In the genomic region with DNA sequence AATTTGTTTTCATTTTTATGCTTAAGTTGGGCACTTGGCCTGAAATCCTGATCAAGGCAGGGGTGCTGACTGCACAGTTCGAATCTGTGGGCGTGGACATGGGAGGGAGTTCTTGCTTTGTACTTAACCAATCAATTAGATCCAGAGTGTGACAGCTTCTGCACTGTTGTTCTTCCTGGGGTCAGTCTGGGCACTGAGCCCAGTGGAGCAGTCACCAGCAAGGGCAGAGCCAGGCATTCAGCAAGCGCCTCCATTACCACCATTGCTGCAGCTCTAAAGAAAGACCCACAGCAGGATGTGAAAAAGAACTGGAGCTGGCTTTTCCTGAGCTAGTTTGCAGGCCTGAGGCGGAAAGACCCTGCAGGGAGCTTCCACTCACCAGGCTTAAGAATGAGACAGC, we compare ENCODE assay signal across 8 mouse cellular contexts. TPM values are rescaled to one million over a fixed set of nuclear protein-coding genes. Genes with fewer than 3 reads are reported as not detected.
DNase-seq lines count a peak whose midpoint lies in the region; ATAC-seq lines count a peak whose summit lies in the region.
"Had no signal": no experiment of that assay in that cellular context is flagged by ENCODE, and none has a peak within 500 bp of the region (broad histone marks: within the 10 kb centered on the region; RNA-seq: fewer than 3 reads in every experiment).

No protein-coding gene starts in this region.

- 7% methylated on average over 4 of the region's 4 CpGs for WGBS in forebrain, embryonic 14.5 days
- 30% methylated on average over 4 of the region's 4 CpGs for WGBS in kidney, embryonic 15.5 days
- 28% methylated on average over 4 of the region's 4 CpGs for WGBS in stomach, embryonic 16.5 days

- ATAC-seq in forebrain, embryonic 14.5 days = peak; percentile 87
- ATAC-seq in kidney, embryonic 15.5 days (replicated peaks; ENCODE audit: low FRiP score) = peak; percentile 81
- peak; percentile 83 for ATAC-seq in stomach, embryonic 16.5 days (ENCODE audit: insufficient read depth, low FRiP score)

- peak; percentile 44 for DNase-seq in ES-CJ7 (ENCODE audit: low read depth, low spot score)
- DNase-seq in adipocyte (ENCODE audit: low spot score) = peak; percentile 77
- DNase-seq in forebrain, embryonic 14.5 days (ENCODE audit: low spot score) = peak; percentile 76
- DNase-seq in lung, postnatal 14 days = peak; percentile 72
- no peak for DNase-seq in spleen, postnatal 10 days (ENCODE audit: low spot score in 2 of 2)

- no peak overlapping the region for H3K9ac ChIP-seq in forebrain, embryonic 14.5 days (ENCODE audit: low read length)
- no peak overlapping the region for H3K9ac ChIP-seq in kidney, embryonic 15.5 days
- H3K9ac ChIP-seq in stomach, embryonic 16.5 days (ENCODE audit: low read length) = no peak overlapping the region
- H3K9ac ChIP-seq: liver, embryonic 14.5 days had no signal

- no peaks in the 10 kb centered on the region for H3K27me3 ChIP-seq in forebrain, embryonic 14.5 days (replicated peaks; ENCODE audit: control insufficient read depth, insufficient read depth, low read length)
- H3K27me3 ChIP-seq in kidney, embryonic 15.5 days = no peaks in the 10 kb centered on the region
- no peaks in the 10 kb centered on the region for H3K27me3 ChIP-seq in stomach, embryonic 16.5 days (ENCODE audit: control insufficient read depth, insufficient read depth, low read length)

- no peaks in the 10 kb centered on the region for H3K9me3 ChIP-seq in forebrain, embryonic 14.5 days (replicated peaks; ENCODE audit: control insufficient read depth, low read length)
- no peaks in the 10 kb centered on the region for H3K9me3 ChIP-seq in kidney, embryonic 15.5 days (replicated peaks)
- no peaks in the 10 kb centered on the region for H3K9me3 ChIP-seq in stomach, embryonic 16.5 days (replicated peaks; ENCODE audit: control insufficient read depth, low read length)

- H3K27ac ChIP-seq in forebrain, embryonic 14.5 days (ENCODE audit: low read depth, low read length) = no peak overlapping the region; the same call in 1 of the 2 replicates
- peak overlapping the region; percentile 85 for H3K27ac ChIP-seq in kidney, embryonic 15.5 days
- peak overlapping the region; percentile 77 for H3K27ac ChIP-seq in stomach, embryonic 16.5 days (ENCODE audit: low read length)
- H3K27ac ChIP-seq: liver, embryonic 14.5 days had no signal

- H3K4me3 ChIP-seq in forebrain, embryonic 14.5 days (ENCODE audit: low read depth, low read length) = no peak overlapping the region
- H3K4me3 ChIP-seq in kidney, embryonic 15.5 days (replicated peaks) = no peak overlapping the region
- no peak overlapping the region for H3K4me3 ChIP-seq in stomach, embryonic 16.5 days (replicated peaks; ENCODE audit: low read length)

- peaks cover 3% of the 10 kb centered on the region; the same call in 1 of the 2 replicates for H3K4me1 ChIP-seq in forebrain, embryonic 14.5 days (ENCODE audit: control insufficient read depth, insufficient read depth, low read length)
- H3K4me1 ChIP-seq in kidney, embryonic 15.5 days = peaks cover 24% of the 10 kb centered on the region
- peaks cover 12% of the 10 kb centered on the region for H3K4me1 ChIP-seq in stomach, embryonic 16.5 days (ENCODE audit: control insufficient read depth, insufficient read depth, low read length)

- H3K36me3 ChIP-seq in forebrain, embryonic 14.5 days (ENCODE audit: control insufficient read depth, insufficient read depth, low read length) = no peaks in the 10 kb centered on the region
- H3K36me3 ChIP-seq in kidney, embryonic 15.5 days = no peaks in the 10 kb centered on the region
- no peaks in the 10 kb centered on the region for H3K36me3 ChIP-seq in stomach, embryonic 16.5 days (ENCODE audit: control insufficient read depth, insufficient read depth, low read length)

- H3K4me2 ChIP-seq in forebrain, embryonic 14.5 days (ENCODE audit: low read length) = no peak overlapping the region
- H3K4me2 ChIP-seq in kidney, embryonic 15.5 days = peak overlapping the region; percentile 31
- H3K4me2 ChIP-seq in stomach, embryonic 16.5 days (ENCODE audit: low read depth, low read length) = peak overlapping the region; percentile 19; the same call in 1 of the 2 replicates

RNA-seq across cellular contexts. Expression of a gene that starts 38.0 kb away (rescaled TPM):
- 5.9 and 6.9 TPM in 2 replicates for polyA plus RNA-seq in forebrain, embryonic 14.5 days (2014; fragmentation: Nextera tagmentation; extraction: Ambion mirVana)
- polyA plus RNA-seq in kidney, embryonic 15.5 days (2015; fragmentation: Nextera tagmentation; extraction: Ambion mirVana) = 19.3 and 23.3 TPM in 2 replicates
- polyA plus RNA-seq in stomach, embryonic 16.5 days (2015; fragmentation: Nextera tagmentation; extraction: Ambion mirVana) = 10.0 and 10.6 TPM in 2 replicates

RNA-seq across cellular contexts. Expression of a gene that starts 48.9 kb away (rescaled TPM):
- 15.4 and 15.7 TPM in 2 replicates for polyA plus RNA-seq in forebrain, embryonic 14.5 days (2014; fragmentation: Nextera tagmentation; extraction: Ambion mirVana)
- polyA plus RNA-seq in kidney, embryonic 15.5 days (2015; fragmentation: Nextera tagmentation; extraction: Ambion mirVana) = 26.2 and 26.3 TPM in 2 replicates
- 26.7 and 30.5 TPM in 2 replicates for polyA plus RNA-seq in stomach, embryonic 16.5 days (2015; fragmentation: Nextera tagmentation; extraction: Ambion mirVana)

RNA-seq across cellular contexts. Expression of a gene that starts 56.9 kb away (rescaled TPM):
- polyA plus RNA-seq in forebrain, embryonic 14.5 days (2014; fragmentation: Nextera tagmentation; extraction: Ambion mirVana) = 0.22 TPM in 1 of 2 replicates, not detected in the other
- polyA plus RNA-seq in kidney, embryonic 15.5 days (2015; fragmentation: Nextera tagmentation; extraction: Ambion mirVana) = 0.32 and 0.75 TPM in 2 replicates
- polyA plus RNA-seq in stomach, embryonic 16.5 days (2015; fragmentation: Nextera tagmentation; extraction: Ambion mirVana) = 1.9 TPM in 1 of 2 replicates, not detected in the other
- polyA plus RNA-seq: liver, embryonic 14.5 days had no signal

RNA-seq across cellular contexts. Expression of a gene that starts 59.4 kb away (rescaled TPM):
- polyA plus RNA-seq in forebrain, embryonic 14.5 days (2014; fragmentation: Nextera tagmentation; extraction: Ambion mirVana) = 3.8 and 5.2 TPM in 2 replicates
- 21.8 and 22.1 TPM in 2 replicates for polyA plus RNA-seq in kidney, embryonic 15.5 days (2015; fragmentation: Nextera tagmentation; extraction: Ambion mirVana)
- 18.0 and 21.7 TPM in 2 replicates for polyA plus RNA-seq in stomach, embryonic 16.5 days (2015; fragmentation: Nextera tagmentation; extraction: Ambion mirVana)

Comparison
In these comparisons a context has a peak if more than half of its experiments do, and no peak if none do; other contexts are left out.
1. DNase-seq: peak in ES-CJ7 (single experiment), adipocyte (single experiment), forebrain, embryonic 14.5 days (single experiment) and lung, postnatal 14 days (single experiment); none in spleen, postnatal 10 days (0 of 2).
2. Peak in every context shown above with its lines, with median percentiles within 50 percentile points of each other: ATAC-seq.